Mouse (Mus musculus) embryonic fibroblast, embryonic 13.5 days (primary cell): ENCODE data around the gene Smad3.

Experiments
- CTCF ChIP-seq: IDR thresholded peaks from 2 replicates; pipeline ENCODE4 v1.5.1; 2011; ENCODE audit warnings: mild to moderate bottlenecking, control low read depth, low read length, moderate library complexity, borderline replicate concordance; ENCODE audit not compliant: insufficient read depth
- POLR2A ChIP-seq: IDR thresholded peaks from 2 replicates; pipeline ENCODE4 v1.6.1; 2011; ENCODE audit warnings: low read depth, mild to moderate bottlenecking, control low read depth, low read length, moderate library complexity

GRCm38 (mm10) chr9:63609776-63610175 is 148.0 kb downstream of the Smad3 start:
- TF ChIP-seq CTCF: no peak
- no peak for TF ChIP-seq POLR2A
